Mouse (Mus musculus) brain, embryonic 14.5 days (tissue): ENCODE measurements around the gene Filip1l. TPM values are rescaled to one million over a fixed set of nuclear protein-coding genes. Genes with fewer than 3 reads are reported as not detected.
A peak's percentile ranks its signal among the peaks of the same experiment; 100 is the strongest.

Experiments
- DNase-seq: peaks from one replicate; pipeline ENCODE4 v3.0.0-alpha.2; 2011; ENCODE audit warnings: low read depth
- CTCF ChIP-seq: fragments of 200-500 bp; IDR thresholded peaks from 2 replicates; pipeline ENCODE4 v1.5.1; 2012; ENCODE audit warnings: inconsistent platforms, mild to moderate bottlenecking, moderate library complexity, borderline replicate concordance; ENCODE audit not compliant: insufficient read depth, insufficient read length; ENCODE audit errors: extremely low read depth
- POLR2A ChIP-seq: fragments of 200-500 bp; IDR thresholded peaks from 2 replicates; pipeline ENCODE4 v1.6.1; 2012; ENCODE audit warnings: mild to moderate bottlenecking, inconsistent platforms, borderline replicate concordance; ENCODE audit not compliant: poor library complexity, insufficient read depth, insufficient read length, severe bottlenecking; ENCODE audit errors: extremely low read depth
- polyA plus RNA-seq: library from polyadenylated mRNA; depleted of rRNA; stranded (reverse); fragments of >200 nt; gene quantifications from 2 replicates; pipeline ENCODE4 v1.2.3, GENCODE M21; 2012

The Filip1l gene
- polyA plus RNA-seq, 1 experiment, result 2.5 TPM

DNA sequence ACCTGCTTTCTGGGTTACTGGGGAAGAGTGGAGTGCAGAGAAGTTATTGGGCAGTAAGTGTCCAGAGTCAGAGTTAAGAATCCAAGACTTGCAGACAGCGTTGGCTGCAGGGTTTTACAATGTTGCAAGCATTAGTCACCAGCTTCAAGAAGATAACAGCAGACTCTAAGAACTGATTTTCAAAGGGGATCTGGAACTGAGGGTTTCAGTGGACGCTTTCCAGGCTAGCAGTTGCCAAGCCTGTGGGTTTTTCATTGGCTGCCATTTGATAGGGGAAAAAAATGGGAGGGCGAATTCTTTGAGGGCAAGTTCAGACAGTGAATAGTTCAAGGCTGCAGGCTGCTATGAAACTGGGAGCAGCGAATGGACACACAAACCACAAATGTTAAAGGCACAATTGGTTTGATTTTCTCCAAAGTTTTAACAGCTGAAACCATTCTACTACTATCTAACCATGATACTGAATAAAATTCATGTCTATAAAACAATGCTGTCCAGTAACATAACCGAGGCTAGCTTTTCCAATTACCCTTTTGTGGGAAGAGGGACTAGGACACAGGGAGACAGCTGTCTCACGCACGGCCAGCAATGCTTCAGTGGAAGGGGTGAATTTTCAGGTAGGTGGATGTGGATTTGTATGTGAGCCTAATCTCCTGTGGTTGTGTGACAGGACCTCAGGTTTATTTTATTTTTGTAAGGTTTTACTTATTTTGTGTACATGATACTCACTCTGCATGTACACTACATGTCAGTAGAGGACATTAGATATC, 74.8 kb downstream of the Filip1l start:
- TF ChIP-seq POLR2A (no peak), CTCF (no peak)
- DNase-seq, result no peak

GRCm38 (mm10) chr16:57428977-57429376, 76.1 kb downstream of the Filip1l start:
- DNase-seq, result no peak
- TF ChIP-seq CTCF (no peak), POLR2A (no peak)

DNA sequence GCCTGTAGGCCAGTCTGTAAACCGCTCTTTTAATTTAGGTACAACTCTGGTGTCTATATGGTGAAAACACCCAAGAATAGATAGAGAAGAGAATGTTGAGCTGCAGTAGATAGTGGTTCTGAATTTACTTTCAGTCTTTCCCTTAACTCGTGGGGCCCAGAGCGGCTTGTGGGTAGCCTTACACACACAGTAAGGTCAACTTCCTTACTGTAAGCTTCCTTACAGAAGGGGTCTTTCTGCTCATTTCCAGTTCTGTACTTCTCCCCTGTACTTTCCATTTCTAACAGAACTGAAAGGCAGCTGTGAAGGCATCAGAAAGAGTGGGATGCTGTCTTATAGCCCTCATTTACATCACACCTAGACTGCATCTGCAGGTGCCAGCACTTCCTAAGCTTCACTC, 78.4 kb downstream of the Filip1l start:
- no peak for DNase-seq
- TF ChIP-seq CTCF (no peak), POLR2A (no peak)

DNA sequence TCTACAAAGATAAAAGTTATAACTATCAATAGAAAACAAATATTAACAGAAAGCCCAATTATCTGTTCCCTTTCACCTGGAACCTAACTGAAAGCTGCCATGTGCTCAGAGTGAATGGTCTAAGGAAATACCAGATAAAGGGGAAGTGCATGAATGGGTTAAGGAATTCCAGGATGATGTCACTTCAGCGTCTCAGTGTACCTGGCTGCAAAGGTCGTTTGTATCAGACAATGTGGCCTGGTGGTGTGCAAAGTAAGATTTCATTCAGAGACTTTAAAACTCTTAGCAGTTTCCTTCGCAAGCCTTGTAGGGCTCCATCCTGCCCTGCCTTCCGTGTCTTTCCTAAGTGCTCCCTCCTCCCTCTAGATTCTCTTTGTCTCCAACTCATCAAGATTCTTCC, 80.3 kb downstream of the Filip1l start:
- no peak for TF ChIP-seq POLR2A
- TF ChIP-seq CTCF, result no peak
- DNase-seq, result no peak

DNA sequence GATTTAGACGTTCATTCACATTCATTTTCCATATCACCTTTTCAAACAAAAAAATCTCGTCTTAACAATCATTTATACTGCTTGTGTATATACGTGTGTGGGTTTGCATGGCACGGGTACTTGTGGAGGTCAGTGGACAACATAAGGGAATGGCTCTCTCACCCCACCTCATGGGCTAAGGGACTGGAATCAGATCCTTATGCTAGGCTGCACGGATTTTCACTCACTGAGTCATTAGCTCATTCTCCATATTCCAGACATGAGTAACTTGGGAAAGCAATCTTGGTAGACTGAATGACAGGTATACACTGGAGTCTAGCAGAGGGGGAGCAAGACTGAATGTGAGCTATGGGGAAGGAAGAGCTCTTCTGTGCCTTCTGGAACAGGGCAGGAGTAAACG, 80.8 kb downstream of the Filip1l start:
- DNase-seq, result no peak
- TF ChIP-seq POLR2A, result no peak
- TF ChIP-seq CTCF, result no peak

- TF ChIP-seq CTCF (no peak), POLR2A (no peak)
- no peak for DNase-seq
These were observed 81.7 kb downstream of the Filip1l start for GRCm38 (mm10) chr16:57434640-57435039.

- TF ChIP-seq CTCF (no peak), POLR2A (no peak)
- DNase-seq, result peak; percentile 84
These were observed 84.8 kb downstream of the Filip1l start for GRCm38 (mm10) chr16:57437523-57438287.

DNA sequence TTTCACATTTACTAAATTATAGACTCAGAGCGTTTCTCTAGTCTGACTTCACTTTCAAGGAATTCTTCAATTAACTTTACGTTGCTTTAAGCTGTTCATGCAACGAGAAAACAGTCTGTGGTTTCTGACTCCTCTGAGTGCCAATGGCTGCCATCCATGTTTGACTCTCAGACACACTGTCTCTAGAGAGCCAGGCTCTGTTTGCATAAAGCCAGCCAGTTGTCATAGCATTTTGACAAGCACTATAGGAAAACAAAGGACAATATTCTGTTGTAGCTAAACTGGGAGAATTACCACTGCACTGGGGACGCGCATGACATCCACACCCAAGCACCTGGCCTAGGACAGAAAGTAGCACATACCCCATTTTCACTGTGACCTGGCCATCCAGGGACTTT, 85.4 kb downstream of the Filip1l start:
- DNase-seq, result peak; percentile 85
- TF ChIP-seq POLR2A, result no peak
- no peak for TF ChIP-seq CTCF

DNA sequence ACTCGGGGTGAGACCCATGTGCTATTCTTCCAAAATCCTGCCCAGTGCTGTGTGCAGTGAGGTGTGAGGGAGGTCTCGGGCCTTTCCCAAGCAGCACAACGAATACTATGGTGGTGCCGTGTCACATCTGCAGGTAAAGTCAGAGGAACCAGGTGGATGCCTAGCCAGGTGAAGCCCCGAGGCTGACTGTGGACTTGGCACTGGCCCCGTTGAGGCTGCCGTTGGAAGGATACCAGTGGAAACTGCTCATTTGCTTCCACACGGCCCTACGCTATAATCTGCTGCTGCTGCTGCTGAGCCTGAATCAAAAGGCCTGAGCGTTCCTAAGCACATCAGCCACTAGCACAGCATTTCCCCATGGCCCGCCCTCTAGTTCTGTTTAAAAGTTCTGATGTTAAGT, 86.3 kb downstream of the Filip1l start:
- DNase-seq, result no peak
- TF ChIP-seq CTCF (no peak), POLR2A (no peak)

GRCm38 (mm10) chr16:57440706-57441437, 88.0 kb downstream of the Filip1l start:
- DNase-seq, result no peak
- no peak for TF ChIP-seq CTCF
- TF ChIP-seq POLR2A, result no peak
